Mouse (Mus musculus): Measurements from ENCODE around the gene Gja5. TPM values are rescaled to one million over a fixed set of nuclear protein-coding genes. Genes with fewer than 3 reads are reported as not detected.

Gja5 gene
- polyA plus RNA-seq, 1 experiment from 2014 or later: 3.7 TPM

Other genes with a start within 250 kb of the Gja5 start
- gene Ankrd35, start 234.6 kb upstream of the Gja5 start, polyA plus RNA-seq (2015; fragmentation: Nextera tagmentation; extraction: Ambion mirVana): 0.84 and 0.89 TPM in 2 replicates
- gene Pias3, start 208.3 kb upstream of the Gja5 start, polyA plus RNA-seq (2015; fragmentation: Nextera tagmentation; extraction: Ambion mirVana): 33.7 and 33.8 TPM in 2 replicates
- 14.0 and 19.2 TPM in 2 replicates for gene Nudt17, start 196.1 kb upstream of the Gja5 start, polyA plus RNA-seq (2015; fragmentation: Nextera tagmentation; extraction: Ambion mirVana)
- gene Polr3c, start 177.1 kb upstream of the Gja5 start, polyA plus RNA-seq (2015; fragmentation: Nextera tagmentation; extraction: Ambion mirVana): 32.5 and 36.4 TPM in 2 replicates
- 70.3 and 72.4 TPM in 2 replicates for gene Rnf115, start 177.0 kb upstream of the Gja5 start, polyA plus RNA-seq (2015; fragmentation: Nextera tagmentation; extraction: Ambion mirVana)
- gene Pdzk1, start 75.4 kb upstream of the Gja5 start, polyA plus RNA-seq (2015; fragmentation: Nextera tagmentation; extraction: Ambion mirVana): not detected in 2 replicates
- gene Cd160, start 75.3 kb upstream of the Gja5 start, polyA plus RNA-seq (2015; fragmentation: Nextera tagmentation; extraction: Ambion mirVana): 0.19 and 0.30 TPM in 2 replicates
- gene Gpr89, start 653 bp downstream of the Gja5 start, polyA plus RNA-seq (2015; fragmentation: Nextera tagmentation; extraction: Ambion mirVana): 38.3 and 40.7 TPM in 2 replicates
- gene Gja8, start 21.3 kb downstream of the Gja5 start, polyA plus RNA-seq (2015; fragmentation: Nextera tagmentation; extraction: Ambion mirVana): 0.04 TPM in 2 replicates

All from hindbrain, embryonic 13.5 days (tissue).